Mouse (Mus musculus) lung, postnatal 4 days (tissue): ENCODE results near the gene Syap1.

Source experiments
- DNase-seq, 2 experiments: peaks; one replicate each; pipeline ENCODE4 v3.0.0; 2021

Gene Syap1

DNA sequence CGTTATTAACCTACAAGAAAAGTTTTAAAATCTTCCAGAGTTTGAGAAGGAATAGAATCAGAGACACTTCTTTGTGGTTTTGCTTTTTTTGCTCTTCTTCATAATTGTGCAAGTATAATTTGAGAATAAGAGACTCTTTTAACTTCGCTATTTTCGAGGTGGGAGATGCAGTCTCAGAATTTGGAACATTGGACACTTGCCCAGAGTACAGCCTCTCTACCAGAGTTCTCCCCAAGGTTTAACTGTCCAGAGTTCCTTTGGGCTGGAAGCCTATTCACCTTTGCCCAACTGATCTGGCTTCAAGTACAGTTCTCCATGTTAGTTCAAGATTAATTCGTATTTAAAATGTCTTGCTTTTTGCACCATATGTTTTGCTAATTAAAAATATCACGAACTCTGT lies 58.5 kb downstream of the Syap1 start:
- peak in 1 of 2 experiments; percentile 8 for DNase-seq

DNA sequence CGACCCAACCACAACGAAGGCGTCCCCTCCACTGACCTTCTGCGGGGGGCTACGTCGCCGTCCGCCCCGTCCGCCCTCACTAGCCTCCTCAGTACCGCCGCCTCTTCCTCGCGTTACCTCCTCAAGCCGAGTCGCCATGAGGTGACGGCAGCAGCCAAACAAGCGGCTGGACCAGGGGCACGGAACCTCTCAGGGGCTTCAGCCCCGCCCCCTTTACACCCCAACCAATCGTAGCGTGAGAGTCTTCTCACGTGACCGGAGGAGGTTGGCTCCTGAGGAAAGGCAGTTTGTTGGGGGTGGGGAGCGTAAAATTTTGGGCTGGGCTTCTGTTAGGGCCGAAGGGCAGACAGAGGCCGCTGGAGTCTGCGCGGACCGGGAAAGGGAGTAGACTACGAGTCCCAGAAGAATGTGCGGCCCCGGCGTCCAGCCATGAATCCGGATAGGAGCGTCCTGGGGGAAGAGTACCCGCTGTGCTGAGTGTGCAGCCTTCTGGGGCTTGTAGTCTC lies 59.0 kb downstream of the Syap1 start, which contains the start of gene Txlng:
Txlng (minus strand) TSS at position 252 of the 506 bp plus-strand sequence.
- DNase-seq: peak; percentile 96 to 98

DNA sequence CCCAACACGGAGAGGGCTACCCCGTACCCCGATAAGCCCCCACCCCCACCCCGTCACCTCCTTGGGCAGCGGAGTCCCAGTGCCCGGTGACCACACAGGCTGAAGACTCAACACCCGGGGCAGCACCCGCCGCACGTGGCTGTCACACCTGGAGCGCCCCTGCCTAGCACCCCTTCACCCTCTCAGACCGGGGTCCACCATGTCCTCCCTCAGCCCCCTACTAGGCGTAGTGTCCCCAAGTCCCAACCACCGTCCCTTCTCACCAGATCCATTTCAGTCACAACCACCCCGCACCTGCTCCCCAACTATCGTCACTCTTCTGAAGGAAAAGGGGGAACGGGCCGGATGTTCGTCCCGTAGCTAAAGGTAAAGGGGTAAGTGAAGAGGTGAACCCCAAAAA lies 59.5 kb downstream of the Syap1 start:
- DNase-seq: peak in 1 of 2 experiments; percentile 4

DNA sequence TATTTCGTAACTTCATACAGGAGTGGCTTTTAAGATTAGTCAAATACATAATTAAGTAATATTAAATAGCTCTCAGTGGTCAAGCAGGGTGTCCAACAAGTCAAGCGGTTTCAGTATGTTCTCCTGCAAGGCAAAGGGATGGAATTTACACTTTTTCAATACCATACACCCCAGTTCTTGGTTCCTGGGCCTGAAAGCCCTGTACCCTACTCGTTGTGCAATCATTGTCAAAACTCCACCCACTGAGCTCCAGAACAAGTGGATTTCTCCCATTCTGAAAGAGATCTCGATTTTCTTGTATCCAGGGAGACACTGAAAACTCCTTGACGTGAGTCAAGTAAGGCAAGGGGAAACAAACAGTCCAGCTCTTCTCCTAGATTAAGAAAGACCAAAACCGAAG lies 60.2 kb downstream of the Syap1 start:
- peak in 1 of 2 experiments; percentile 10 for DNase-seq
